Mouse (Mus musculus) ES-Bruce4 (cell line): ENCODE results near the gene Krtap9-1.

Experiments
- CTCF ChIP-seq: IDR thresholded peaks from one replicate; pipeline ENCODE4 v1.8.1; 2011; ENCODE audit warnings: low read depth, low read length
- EP300 ChIP-seq: IDR thresholded peaks from 2 replicates; pipeline ENCODE4 v1.6.1; 2011; ENCODE audit warnings: low read depth, low read length; ENCODE audit not compliant: insufficient read depth
- POLR2A ChIP-seq: IDR thresholded peaks from one replicate; pipeline ENCODE4 v1.8.1; 2011; ENCODE audit warnings: low read length; ENCODE audit not compliant: insufficient read depth

DNA sequence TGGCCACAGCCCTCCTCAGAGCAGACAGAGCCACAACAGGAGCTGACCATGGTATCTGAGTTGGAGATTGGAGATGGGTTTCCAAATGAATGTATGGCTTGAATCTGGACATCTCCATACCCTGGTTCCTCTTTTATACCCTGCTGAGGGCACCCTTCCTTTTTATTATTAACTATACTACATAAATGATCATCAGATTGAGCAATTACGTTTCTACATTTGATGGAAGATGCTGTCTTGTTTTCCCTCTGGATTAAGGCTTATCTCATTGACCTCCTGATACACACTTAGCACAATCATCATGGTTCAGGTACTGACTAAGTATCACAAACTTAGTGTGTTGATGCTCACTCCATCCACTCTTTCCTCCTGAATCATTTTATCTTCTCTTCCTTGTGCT lies 35.2 kb upstream of the Krtap9-1 start, which contains the start of gene 2300003K06Rik:
- TF ChIP-seq CTCF (no peak), POLR2A (no peak), EP300 (no peak)
